Mouse (Mus musculus) thymus, adult 2 months (tissue): Measurements from ENCODE around the gene Ptk6. TPM values are rescaled to one million over a fixed set of nuclear protein-coding genes. Genes with fewer than 3 reads are reported as not detected.

Experiments
- DNase-seq: peaks from one replicate; pipeline ENCODE4 v3.0.0; 2021
- H3K27ac ChIP-seq: fragments of 200-500 bp; 2 replicates; pipeline ENCODE4 v1.5.1; 2012; ENCODE audit warnings: low read length, control low read depth; ENCODE audit not compliant: control insufficient read depth, insufficient read depth
- H3K27me3 ChIP-seq: fragments of 200-500 bp; 2 replicates; pipeline ENCODE4 v1.6.1; 2012; ENCODE audit warnings: mild to moderate bottlenecking, low read length, moderate library complexity, mixed read lengths; ENCODE audit not compliant: control insufficient read depth, insufficient read depth
- H3K36me3 ChIP-seq: fragments of 200-500 bp; 2 replicates; pipeline ENCODE4 v1.6.1; 2012; ENCODE audit warnings: mild to moderate bottlenecking, low read length, moderate library complexity; ENCODE audit not compliant: control insufficient read depth, insufficient read depth
- H3K4me1 ChIP-seq: fragments of 200-500 bp; replicated peaks from 2 replicates; pipeline ENCODE4 v1.6.1; 2012; ENCODE audit warnings: low read length; ENCODE audit not compliant: control insufficient read depth, insufficient read depth
- H3K4me3 ChIP-seq: fragments of 200-500 bp; 2 replicates; pipeline ENCODE4 v1.5.1; 2012; ENCODE audit warnings: mild to moderate bottlenecking, low read length, control low read depth, moderate library complexity; ENCODE audit not compliant: control insufficient read depth, insufficient read depth
- CTCF ChIP-seq: fragments of 200-500 bp; IDR thresholded peaks from 2 replicates; pipeline ENCODE4 v1.5.1; 2012; ENCODE audit warnings: mild to moderate bottlenecking, control low read depth, low read length, moderate library complexity, borderline replicate concordance; ENCODE audit not compliant: control insufficient read depth, poor library complexity, insufficient read depth; ENCODE audit errors: extremely low read depth
- POLR2A ChIP-seq: fragments of 200-500 bp; IDR thresholded peaks from 2 replicates; pipeline ENCODE4 v1.6.1; 2012; ENCODE audit warnings: mild to moderate bottlenecking, low read length, control low read depth, moderate library complexity; ENCODE audit not compliant: control insufficient read depth, poor library complexity, insufficient read depth; ENCODE audit errors: extremely low read depth
- WGBS: fragments of 180-500 bp; shearing (Covaris S2); methylation state at CpG from one replicate; pipeline ENCODE4 v1.1.7; 2018; 5-methylcytosine and 5-hydroxymethylcytosine counted together
- polyA plus RNA-seq: library from polyadenylated mRNA; depleted of rRNA; stranded (reverse); fragments of >200 nt; gene quantifications from 2 replicates; pipeline ENCODE4 v1.2.3, GENCODE M21; 2012

Gene Ptk6
- polyA plus RNA-seq, 1 experiment, result 0.22 TPM

- H3K36me3 ChIP-seq, result no peaks in the 10 kb centered on the region
- H3K27me3 ChIP-seq, result peaks cover 14% of the 10 kb centered on the region; the same call in 1 of the 2 replicates
- no peak overlapping the region for H3K27ac ChIP-seq
- no peak overlapping the region for H3K4me3 ChIP-seq
- WGBS, result 88% methylated on average over 3 of the region's 3 CpGs
- TF ChIP-seq CTCF, result no peak
- no peak for TF ChIP-seq POLR2A
- no peaks in the 10 kb centered on the region for H3K4me1 ChIP-seq
- no peak for DNase-seq
Observed at GRCm38 (mm10) chr2:181154361-181154760, 48.2 kb downstream of the Ptk6 start.

- WGBS, result 8% methylated on average over 1 of the region's 1 CpGs
- peaks cover 14% of the 10 kb centered on the region; the same call in 1 of the 2 replicates for H3K27me3 ChIP-seq
- H3K27ac ChIP-seq, result no peak overlapping the region
- DNase-seq, result peak; percentile 24
- H3K36me3 ChIP-seq, result no peaks in the 10 kb centered on the region
- H3K4me3 ChIP-seq, result no peak overlapping the region
- TF ChIP-seq POLR2A (no peak), CTCF (0 out of 2 replicates have a peak, but pooled peaks have one; percentile 27)
- no peaks in the 10 kb centered on the region for H3K4me1 ChIP-seq
Observed at GRCm38 (mm10) chr2:181153837-181154236, 48.8 kb downstream of the Ptk6 start.

- peaks cover 17% of the 10 kb centered on the region; the same call in 1 of the 2 replicates for H3K27me3 ChIP-seq
- no peaks in the 10 kb centered on the region for H3K36me3 ChIP-seq
- TF ChIP-seq CTCF (no peak), POLR2A (no peak)
- H3K4me3 ChIP-seq, result no peak overlapping the region
- peaks cover 6% of the 10 kb centered on the region for H3K4me1 ChIP-seq
- no peak for DNase-seq
- no peak overlapping the region for H3K27ac ChIP-seq
- 83% methylated on average over 1 of the region's 1 CpGs for whole genome bisulfite sequencing
Observed at GRCm38 (mm10) chr2:181153131-181153530, 49.5 kb downstream of the Ptk6 start.

GRCm38 (mm10) chr2:181152701-181153100 is 49.9 kb downstream of the Ptk6 start:
- Histone ChIP-seq H3K36me3 (no peaks in the 10 kb centered on the region), H3K4me3 (no peak overlapping the region), H3K27ac (no peak overlapping the region), H3K4me1 (peaks cover 7% of the 10 kb centered on the region), H3K27me3 (peaks cover 17% of the 10 kb centered on the region; the same call in 1 of the 2 replicates)
- no peak for DNase-seq
- TF ChIP-seq POLR2A, result no peak
- no peak for TF ChIP-seq CTCF
- WGBS, result 95% methylated on average over 17 of the region's 17 CpGs

- Histone ChIP-seq H3K27me3 (peaks cover 3% of the 10 kb centered on the region; the same call in 1 of the 2 replicates), H3K27ac (no peak overlapping the region), H3K4me3 (no peak overlapping the region), H3K4me1 (peaks cover 7% of the 10 kb centered on the region), H3K36me3 (no peaks in the 10 kb centered on the region)
- TF ChIP-seq CTCF (no peak), POLR2A (no peak)
- WGBS, result 73% methylated on average over 6 of the region's 6 CpGs
- no peak for DNase-seq
Observed at GRCm38 (mm10) chr2:181150281-181150680, 52.3 kb downstream of the Ptk6 start.

GRCm38 (mm10) chr2:181148318-181148955 is 54.2 kb downstream of the Ptk6 start:
- H3K4me1 ChIP-seq, result peaks cover 7% of the 10 kb centered on the region
- WGBS, result 11% methylated on average over 31 of the region's 31 CpGs
- no peak for TF ChIP-seq POLR2A
- H3K36me3 ChIP-seq, result no peaks in the 10 kb centered on the region
- H3K4me3 ChIP-seq, result peak overlapping the region; percentile 4; the same call in 1 of the 2 replicates
- no peak for DNase-seq
- no peak overlapping the region for H3K27ac ChIP-seq
- peaks cover 3% of the 10 kb centered on the region; the same call in 1 of the 2 replicates for H3K27me3 ChIP-seq

GRCm38 (mm10) chr2:181147546-181148317 is 54.9 kb downstream of the Ptk6 start:
- DNase-seq, result peak; percentile 15

More at GRCm38 (mm10) chr2:181147546-181148317, 54.9 kb downstream of the Ptk6 start:
- peaks cover 7% of the 10 kb centered on the region for H3K4me1 ChIP-seq
- H3K4me3 ChIP-seq, result peak overlapping the region; percentile 30
- H3K36me3 ChIP-seq, result no peaks in the 10 kb centered on the region
- H3K27me3 ChIP-seq, result peaks cover 3% of the 10 kb centered on the region; the same call in 1 of the 2 replicates
- no peak for TF ChIP-seq CTCF
- TF ChIP-seq POLR2A, result no peak
- no peak overlapping the region for H3K27ac ChIP-seq
- 2% methylated on average over 60 of the region's 61 CpGs for WGBS
